Mouse (Mus musculus) lung, embryonic 16.5 days (tissue): ENCODE data around the gene Ppp1r14c. TPM values are rescaled to one million over a fixed set of nuclear protein-coding genes. Genes with fewer than 3 reads are reported as not detected.
A peak's percentile ranks its signal among the peaks of the same experiment; 100 is the strongest.

Experiments used
- ATAC-seq: fragments of 200-750 bp; cut with Nextera tagmentation; 2 replicates; pipeline ENCODE4 v1.8.0; 2017; ENCODE audit warnings: low read depth, mild to moderate bottlenecking, moderate library complexity
- H3K27ac ChIP-seq: fragments of 300-500 bp; sonication (generic); 2 replicates; pipeline ENCODE4 v1.5.1; 2014; ENCODE audit warnings: mild to moderate bottlenecking, control low read depth, low read length
- H3K27me3 ChIP-seq: fragments of 300-500 bp; sonication (generic); 2 replicates; pipeline ENCODE4 v1.6.1; 2014; ENCODE audit warnings: low read depth, low read length, mixed read lengths; ENCODE audit not compliant: control insufficient read depth, insufficient read depth
- H3K36me3 ChIP-seq: fragments of 300-500 bp; sonication (generic); 2 replicates; pipeline ENCODE4 v1.6.1; 2014; ENCODE audit warnings: low read length; ENCODE audit not compliant: control insufficient read depth, insufficient read depth
- H3K4me1 ChIP-seq: fragments of 300-500 bp; sonication (generic); replicated peaks from 2 replicates; pipeline ENCODE4 v1.6.1; 2014; ENCODE audit warnings: low read length, mixed read lengths; ENCODE audit not compliant: control insufficient read depth, insufficient read depth
- H3K4me2 ChIP-seq: fragments of 300-500 bp; sonication (generic); 2 replicates; pipeline ENCODE4 v1.6.1; 2014; ENCODE audit warnings: low read depth, low read length, control low read depth
- H3K4me3 ChIP-seq: fragments of 300-500 bp; sonication (generic); 2 replicates; pipeline ENCODE4 v1.5.1; 2014; ENCODE audit warnings: mild to moderate bottlenecking, low read length, control low read depth
- H3K9ac ChIP-seq: fragments of 300-500 bp; sonication (generic); 2 replicates; pipeline ENCODE4 v1.6.1; 2014; ENCODE audit warnings: low read length, control low read depth
- H3K9me3 ChIP-seq: fragments of 300-500 bp; sonication (generic); 2 replicates; pipeline ENCODE4 v1.6.1; 2016; ENCODE audit warnings: low read length; ENCODE audit not compliant: control insufficient read depth
- WGBS: fragments of 180-500 bp; shearing (Covaris S2); extraction: QIAGEN DNeasy Blood & Tissue Kit; methylation state at CpG from one replicate; pipeline ENCODE4 v1.1.7; 2014; 5-methylcytosine and 5-hydroxymethylcytosine counted together
- polyA plus RNA-seq: library from polyadenylated mRNA; unstranded; fragments of >200 nt; fragmentation: Nextera tagmentation; extraction: Ambion mirVana; gene quantifications from 2 replicates; pipeline ENCODE4 v1.2.1, GENCODE M21; 2015

The Ppp1r14c gene
- polyA plus RNA-seq, 1 experiment from 2014 or later: 125 TPM

GRCm38 (mm10) chr10:3365671-3366035 is 204 bp upstream of the Ppp1r14c start:
- H3K9ac ChIP-seq: peak overlapping the region; percentile 67
- H3K4me3 ChIP-seq: peak overlapping the region; percentile 60
- H3K27ac ChIP-seq: no peak overlapping the region
- no peaks in the 10 kb centered on the region for H3K36me3 ChIP-seq
- H3K4me1 ChIP-seq: no peaks in the 10 kb centered on the region
- no peaks in the 10 kb centered on the region for H3K9me3 ChIP-seq
- peaks cover 3% of the 10 kb centered on the region; the same call in 1 of the 2 replicates for H3K27me3 ChIP-seq
- no peak for ATAC-seq
- 38% methylated on average over 5 of the region's 5 CpGs for WGBS
- peak overlapping the region; percentile 68 for H3K4me2 ChIP-seq

- Histone ChIP-seq H3K9ac (peak overlapping the region; percentile 67), H3K4me3 (peak overlapping the region; percentile 60), H3K27ac (peak overlapping the region; percentile 10), H3K27me3 (peaks cover 3% of the 10 kb centered on the region; the same call in 1 of the 2 replicates), H3K4me2 (peak overlapping the region; percentile 68), H3K36me3 (no peaks in the 10 kb centered on the region), H3K4me1 (no peaks in the 10 kb centered on the region), H3K9me3 (no peaks in the 10 kb centered on the region)
- under 1% methylated on average over 26 of the region's 26 CpGs for WGBS
- ATAC-seq: peak; percentile 59; the same call in 1 of the 2 replicates
Measured at GRCm38 (mm10) chr10:3366870-3367431, 1.1 kb downstream of the Ppp1r14c start.

- peak overlapping the region; percentile 68 for H3K4me2 ChIP-seq
- no peaks in the 10 kb centered on the region for H3K36me3 ChIP-seq
- H3K27me3 ChIP-seq: peaks cover 3% of the 10 kb centered on the region; the same call in 1 of the 2 replicates
- ATAC-seq: 0 out of 2 replicates have a peak, but pooled peaks have one; percentile 1
- peak overlapping the region; percentile 10 for H3K27ac ChIP-seq
- H3K4me3 ChIP-seq: peak overlapping the region; percentile 60
- H3K9me3 ChIP-seq: no peaks in the 10 kb centered on the region
- WGBS: 16% methylated on average over 11 of the region's 11 CpGs
- H3K4me1 ChIP-seq: no peaks in the 10 kb centered on the region
- H3K9ac ChIP-seq: peak overlapping the region; percentile 67
Measured at GRCm38 (mm10) chr10:3367440-3367839, 1.6 kb downstream of the Ppp1r14c start.

- no peaks in the 10 kb centered on the region for H3K4me1 ChIP-seq
- no peak overlapping the region for H3K4me2 ChIP-seq
- ATAC-seq: no peak
- no peak overlapping the region for H3K9ac ChIP-seq
- H3K4me3 ChIP-seq: no peak overlapping the region
- no peak overlapping the region for H3K27ac ChIP-seq
- 57% methylated on average over 3 of the region's 3 CpGs for WGBS
- H3K9me3 ChIP-seq: no peaks in the 10 kb centered on the region
- no peaks in the 10 kb centered on the region for H3K36me3 ChIP-seq
- H3K27me3 ChIP-seq: no peaks in the 10 kb centered on the region
Measured at GRCm38 (mm10) chr10:3383176-3383575, 17.3 kb downstream of the Ppp1r14c start.

- no peaks in the 10 kb centered on the region for H3K27me3 ChIP-seq
- H3K4me2 ChIP-seq: no peak overlapping the region
- ATAC-seq: no peak
- no peak overlapping the region for H3K4me3 ChIP-seq
- 58% methylated on average over 4 of the region's 4 CpGs for WGBS
- H3K4me1 ChIP-seq: peaks cover 23% of the 10 kb centered on the region
- H3K27ac ChIP-seq: no peak overlapping the region
- no peaks in the 10 kb centered on the region for H3K36me3 ChIP-seq
- H3K9me3 ChIP-seq: no peaks in the 10 kb centered on the region
- no peak overlapping the region for H3K9ac ChIP-seq
Measured at GRCm38 (mm10) chr10:3392251-3392650, 26.4 kb downstream of the Ppp1r14c start.

- Histone ChIP-seq H3K9ac (no peak overlapping the region), H3K4me2 (no peak overlapping the region), H3K4me3 (no peak overlapping the region), H3K4me1 (peaks cover 23% of the 10 kb centered on the region), H3K27ac (no peak overlapping the region), H3K9me3 (no peaks in the 10 kb centered on the region), H3K36me3 (no peaks in the 10 kb centered on the region), H3K27me3 (no peaks in the 10 kb centered on the region)
- 90% methylated on average over 4 of the region's 4 CpGs for WGBS
- no peak for ATAC-seq
Measured at GRCm38 (mm10) chr10:3393548-3393947, 27.7 kb downstream of the Ppp1r14c start.

- ATAC-seq: peak; percentile 79
- 54% methylated on average over 5 of the region's 5 CpGs for WGBS
- H3K36me3 ChIP-seq: no peaks in the 10 kb centered on the region
- no peak overlapping the region for H3K4me2 ChIP-seq
- no peak overlapping the region for H3K4me3 ChIP-seq
- no peak overlapping the region for H3K9ac ChIP-seq
- H3K27me3 ChIP-seq: no peaks in the 10 kb centered on the region
- H3K4me1 ChIP-seq: peaks cover 23% of the 10 kb centered on the region
- peak overlapping the region; percentile 41; the same call in 1 of the 2 replicates for H3K27ac ChIP-seq
- H3K9me3 ChIP-seq: no peaks in the 10 kb centered on the region
Measured at GRCm38 (mm10) chr10:3394193-3394592, 28.3 kb downstream of the Ppp1r14c start.

- H3K9me3 ChIP-seq: no peaks in the 10 kb centered on the region
- H3K36me3 ChIP-seq: no peaks in the 10 kb centered on the region
- ATAC-seq: 0 out of 2 replicates have a peak, but pooled peaks have one; percentile 23
- H3K27ac ChIP-seq: peak overlapping the region; percentile 41; the same call in 1 of the 2 replicates
- peaks cover 23% of the 10 kb centered on the region for H3K4me1 ChIP-seq
- no peak overlapping the region for H3K4me3 ChIP-seq
- WGBS: 45% methylated on average over 4 of the region's 4 CpGs
- no peaks in the 10 kb centered on the region for H3K27me3 ChIP-seq
- H3K4me2 ChIP-seq: no peak overlapping the region
- no peak overlapping the region for H3K9ac ChIP-seq
Measured at GRCm38 (mm10) chr10:3394671-3395288, 28.9 kb downstream of the Ppp1r14c start.

GRCm38 (mm10) chr10:3395341-3395931 is 29.6 kb downstream of the Ppp1r14c start:
- Histone ChIP-seq H3K4me1 (peaks cover 23% of the 10 kb centered on the region), H3K9ac (no peak overlapping the region)
- WGBS: 54% methylated on average over 12 of the region's 12 CpGs

More at GRCm38 (mm10) chr10:3395341-3395931, 29.6 kb downstream of the Ppp1r14c start:
- Histone ChIP-seq H3K4me3 (no peak overlapping the region), H3K27ac (0 out of 2 replicates have a peak overlapping the region, but pooled peaks have one; percentile 13), H3K4me2 (no peak overlapping the region), H3K9me3 (no peaks in the 10 kb centered on the region), H3K36me3 (no peaks in the 10 kb centered on the region), H3K27me3 (no peaks in the 10 kb centered on the region)
- ATAC-seq: peak; percentile 38
